Mouse (Mus musculus) hindbrain, embryonic 13.5 days (tissue): ENCODE data around the gene Anks1. TPM values are rescaled to one million over a fixed set of nuclear protein-coding genes. Genes with fewer than 3 reads are reported as not detected.
"Not testable (repeated sequence)": the region's sequence is repeated elsewhere in the genome, so short reads cannot be mapped to it uniquely, and the experiment has no call there.

Source experiments
- ATAC-seq: fragments of 200-750 bp; cut with Nextera tagmentation; 2 replicates; pipeline ENCODE4 v1.8.0; 2017; ENCODE audit warnings: moderate TSS enrichment; ENCODE audit not compliant: low FRiP score
- H3K27ac ChIP-seq: fragments of 300-500 bp; sonication (generic); 2 replicates; pipeline ENCODE4 v1.5.1; 2015; ENCODE audit warnings: inconsistent platforms, mild to moderate bottlenecking, moderate library complexity
- H3K27me3 ChIP-seq: fragments of 300-500 bp; sonication (generic); 2 replicates; pipeline ENCODE4 v1.6.1; 2015; ENCODE audit warnings: mild to moderate bottlenecking, inconsistent platforms
- H3K36me3 ChIP-seq: fragments of 300-500 bp; sonication (generic); 2 replicates; pipeline ENCODE4 v1.6.1; 2015; ENCODE audit warnings: mild to moderate bottlenecking, inconsistent platforms
- H3K4me1 ChIP-seq: fragments of 300-500 bp; sonication (generic); replicated peaks from 2 replicates; pipeline ENCODE4 v1.6.1; 2015; ENCODE audit warnings: inconsistent platforms
- H3K4me2 ChIP-seq: fragments of 300-500 bp; sonication (generic); 2 replicates; pipeline ENCODE4 v1.6.1; 2015; ENCODE audit warnings: inconsistent platforms, mild to moderate bottlenecking, moderate library complexity
- H3K4me3 ChIP-seq: fragments of 300-500 bp; sonication (generic); 2 replicates; pipeline ENCODE4 v1.5.1; 2015; ENCODE audit warnings: mild to moderate bottlenecking, inconsistent platforms
- H3K9ac ChIP-seq: fragments of 300-500 bp; sonication (generic); 2 replicates; pipeline ENCODE4 v1.6.1; 2015; ENCODE audit warnings: mild to moderate bottlenecking, inconsistent platforms
- H3K9me3 ChIP-seq: fragments of 300-500 bp; sonication (generic); 2 replicates; pipeline ENCODE4 v1.6.1; 2016; ENCODE audit warnings: inconsistent platforms
- WGBS: fragments of 180-500 bp; shearing (Covaris S2); methylation state at CpG from one replicate; pipeline ENCODE4 v1.1.7; 2015; 5-methylcytosine and 5-hydroxymethylcytosine counted together
- polyA plus RNA-seq: library from polyadenylated mRNA; unstranded; fragments of >200 nt; fragmentation: Nextera tagmentation; extraction: Ambion mirVana; gene quantifications from 2 replicates; pipeline ENCODE4 v1.2.1, GENCODE M21; 2015

The Anks1 gene
- polyA plus RNA-seq, 1 experiment from 2014 or later, result 58.6 TPM

DNA sequence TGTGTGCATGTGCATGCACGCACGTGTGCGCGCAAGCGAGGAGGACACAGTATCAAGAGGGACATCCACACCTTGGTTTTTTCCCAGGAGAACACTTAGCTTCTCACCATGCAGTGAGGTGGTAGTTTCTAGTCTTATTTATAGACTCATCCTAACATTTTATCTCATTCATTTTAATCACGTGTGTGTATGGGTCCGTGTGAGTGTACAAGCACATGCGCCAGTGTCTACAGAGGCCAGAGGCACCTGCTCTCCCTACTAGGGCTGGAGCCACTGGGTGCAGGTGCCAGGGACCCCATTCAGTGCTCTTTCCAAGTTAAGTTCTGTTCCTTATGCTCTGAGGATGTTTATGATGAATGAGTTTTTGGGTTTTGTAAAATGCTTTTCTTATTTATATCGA is 48.5 kb downstream of the Anks1 start:
- no peak overlapping the region for H3K9ac ChIP-seq
- peaks cover 16% of the 10 kb centered on the region for H3K4me1 ChIP-seq
- H3K36me3 ChIP-seq, result no peaks in the 10 kb centered on the region
- no peaks in the 10 kb centered on the region for H3K9me3 ChIP-seq
- no peak for ATAC-seq
- no peaks in the 10 kb centered on the region for H3K27me3 ChIP-seq
- H3K4me3 ChIP-seq, result no peak overlapping the region
- H3K27ac ChIP-seq, result no peak overlapping the region
- no peak overlapping the region for H3K4me2 ChIP-seq
- WGBS, result 93% methylated on average over 9 of the region's 9 CpGs

DNA sequence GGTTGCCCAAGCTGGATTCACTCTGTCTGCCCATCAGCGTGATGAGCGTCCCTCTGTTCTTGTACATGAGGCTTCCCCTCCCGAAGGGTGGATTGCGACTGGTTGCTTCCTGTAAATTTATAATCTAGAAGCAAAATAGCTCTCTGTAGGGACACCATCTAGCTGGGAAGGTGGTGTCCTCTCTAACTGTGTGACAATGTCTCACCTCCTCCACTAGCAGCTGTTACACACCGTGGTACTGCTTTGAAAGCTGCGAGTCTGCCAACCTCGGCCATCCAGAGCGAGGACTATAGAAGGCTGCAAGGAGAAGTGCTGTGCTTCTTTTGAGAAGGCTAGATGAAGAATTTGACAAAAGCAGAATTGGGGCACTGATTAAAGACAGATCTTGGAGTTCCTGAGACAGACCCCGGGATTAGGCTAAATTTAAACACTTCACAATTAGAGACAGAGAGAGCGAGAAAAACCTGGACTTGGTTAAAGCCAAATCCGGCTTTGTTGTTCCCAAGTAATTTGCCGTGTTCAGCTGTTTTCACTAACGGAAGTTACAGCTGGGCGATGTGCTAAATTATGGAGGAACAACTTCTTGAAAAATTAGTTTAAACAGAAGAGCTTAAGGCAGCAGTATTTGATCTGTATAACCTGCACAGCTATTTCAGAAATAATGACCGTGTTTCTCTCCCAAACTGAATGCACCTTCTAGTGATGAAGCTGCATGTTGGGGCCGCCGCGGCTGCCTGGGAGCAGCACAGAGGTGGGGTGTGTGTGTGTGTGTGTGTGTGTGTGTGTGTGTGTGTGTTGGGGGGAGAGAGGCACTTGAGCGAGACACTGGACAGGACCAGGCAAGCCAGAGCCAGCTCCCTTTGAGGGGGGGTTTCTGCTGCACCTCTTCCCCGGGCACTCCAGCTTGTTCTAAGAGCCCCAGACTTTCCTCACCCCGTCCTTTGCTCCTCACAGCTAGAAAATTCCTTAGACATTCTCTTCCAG is 51.3 kb downstream of the Anks1 start:
- ATAC-seq, result no peak
- Histone ChIP-seq H3K27me3 (no peaks in the 10 kb centered on the region), H3K27ac (no peak overlapping the region), H3K4me3 (no peak overlapping the region), H3K9ac (no peak overlapping the region), H3K36me3 (no peaks in the 10 kb centered on the region), H3K9me3 (no peaks in the 10 kb centered on the region), H3K4me1 (peaks cover 15% of the 10 kb centered on the region), H3K4me2 (no peak overlapping the region)
- 89% methylated on average over 20 of the region's 21 CpGs for WGBS

DNA sequence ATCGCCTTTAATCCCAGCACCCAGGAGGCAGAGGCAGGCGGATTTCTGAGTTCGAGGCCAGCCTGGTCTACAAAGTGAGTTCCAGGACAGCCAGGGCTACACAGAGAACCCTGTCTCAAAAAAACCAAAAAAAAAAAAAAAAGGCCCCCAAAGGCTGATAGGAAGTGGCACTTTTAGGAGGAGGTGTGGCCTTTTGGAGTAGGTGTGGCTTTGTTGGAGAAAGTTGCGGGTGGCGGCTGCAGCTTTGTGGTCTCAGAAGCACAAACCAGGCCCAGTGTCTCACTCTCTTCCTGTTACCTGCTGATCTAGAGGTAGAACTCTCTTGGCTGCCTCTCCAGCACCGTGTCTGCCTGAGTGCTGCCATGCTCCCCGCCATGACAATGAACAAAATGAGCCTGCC is 54.0 kb downstream of the Anks1 start:
- not testable (repeated sequence) for H3K9ac ChIP-seq, H3K27ac ChIP-seq, ATAC-seq, H3K4me2 ChIP-seq, H3K36me3 ChIP-seq, H3K27me3 ChIP-seq, H3K9me3 ChIP-seq, H3K4me3 ChIP-seq
- 89% methylated on average over 7 of the region's 7 CpGs for WGBS
- H3K4me1 ChIP-seq, result peaks cover 22% of the 10 kb centered on the region

DNA sequence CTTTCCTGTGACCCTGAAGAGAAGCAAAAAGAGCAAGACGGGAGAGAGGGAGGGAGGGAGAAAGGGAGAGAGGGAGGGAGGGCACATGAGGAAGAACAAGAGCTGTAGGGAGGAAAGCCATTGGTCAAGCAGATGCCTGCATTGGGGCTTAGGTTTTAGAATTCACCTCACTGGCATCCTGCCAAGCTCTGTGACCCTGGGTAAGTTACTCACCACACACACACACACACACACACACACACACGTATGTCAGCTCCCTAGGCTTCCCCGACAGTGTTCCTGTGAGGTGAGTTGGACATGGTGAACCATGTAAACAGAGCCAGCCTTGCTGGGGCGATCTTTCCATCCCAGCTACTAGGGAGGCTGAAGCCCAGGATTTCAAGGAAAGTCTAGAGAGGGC is 55.5 kb downstream of the Anks1 start:
- ATAC-seq, result no peak
- no peaks in the 10 kb centered on the region for H3K9me3 ChIP-seq
- H3K9ac ChIP-seq, result 0 out of 2 replicates have a peak overlapping the region, but pooled peaks have one; percentile 19
- 70% methylated on average over 4 of the region's 4 CpGs for WGBS
- no peaks in the 10 kb centered on the region for H3K36me3 ChIP-seq
- H3K27ac ChIP-seq, result no peak overlapping the region
- no peak overlapping the region for H3K4me3 ChIP-seq
- no peaks in the 10 kb centered on the region for H3K27me3 ChIP-seq
- peaks cover 25% of the 10 kb centered on the region for H3K4me1 ChIP-seq
- H3K4me2 ChIP-seq, result no peak overlapping the region

DNA sequence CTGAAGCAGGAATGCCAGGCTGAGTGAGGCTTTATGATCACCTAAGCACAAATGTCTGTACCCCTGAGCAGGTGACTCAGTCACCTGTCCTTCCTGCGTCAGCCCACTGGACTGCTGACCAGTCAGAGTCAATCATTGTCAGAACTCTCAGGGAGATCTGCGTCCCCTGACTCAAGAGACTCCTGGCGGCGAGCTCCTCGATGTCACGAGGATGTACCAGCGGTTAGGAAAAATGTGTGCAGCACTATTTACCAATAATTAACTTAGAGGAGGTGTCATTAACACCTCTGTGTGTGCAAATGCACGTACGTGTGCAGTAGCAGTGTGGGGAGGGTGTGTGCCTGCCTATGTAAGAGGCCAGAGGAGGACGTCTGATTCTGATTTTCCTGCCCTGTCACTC is 56.2 kb downstream of the Anks1 start:
- H3K27ac ChIP-seq, result no peak overlapping the region
- 80% methylated on average over 10 of the region's 10 CpGs for WGBS

DNA sequence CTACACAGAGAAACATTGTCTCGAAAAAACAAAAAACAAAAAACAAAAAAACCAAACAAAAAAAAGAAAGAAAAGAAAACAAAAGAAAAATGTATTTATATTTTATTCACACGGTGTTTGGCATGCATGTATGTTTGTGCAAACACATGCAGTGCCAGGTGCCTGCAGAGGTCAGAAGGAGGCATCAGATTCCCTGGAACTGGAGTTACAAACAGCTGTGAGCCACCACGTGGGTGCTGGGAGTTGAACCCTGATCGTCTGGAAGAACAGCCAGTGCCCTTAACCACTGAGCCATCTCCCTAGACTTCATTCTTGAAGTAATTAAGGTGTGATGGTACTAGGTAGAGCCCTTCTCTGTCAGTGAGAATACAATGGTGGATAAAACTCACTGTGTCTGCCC is 57.0 kb downstream of the Anks1 start:
- H3K27ac ChIP-seq, result no peak overlapping the region
- no peak overlapping the region for H3K4me3 ChIP-seq
- no peak for ATAC-seq
- H3K9ac ChIP-seq, result no peak overlapping the region
- H3K9me3 ChIP-seq, result no peaks in the 10 kb centered on the region
- H3K4me2 ChIP-seq, result no peak overlapping the region
- H3K4me1 ChIP-seq, result peaks cover 25% of the 10 kb centered on the region
- no peaks in the 10 kb centered on the region for H3K36me3 ChIP-seq
- no peaks in the 10 kb centered on the region for H3K27me3 ChIP-seq
- 80% methylated on average over 4 of the region's 4 CpGs for WGBS

More for the DNA sequence above, 56.2 kb downstream of the Anks1 start:
- Histone ChIP-seq H3K27me3 (no peaks in the 10 kb centered on the region), H3K9ac (no peak overlapping the region), H3K4me2 (no peak overlapping the region), H3K36me3 (no peaks in the 10 kb centered on the region), H3K9me3 (no peaks in the 10 kb centered on the region), H3K4me1 (peaks cover 25% of the 10 kb centered on the region), H3K4me3 (no peak overlapping the region)
- ATAC-seq, result no peak

DNA sequence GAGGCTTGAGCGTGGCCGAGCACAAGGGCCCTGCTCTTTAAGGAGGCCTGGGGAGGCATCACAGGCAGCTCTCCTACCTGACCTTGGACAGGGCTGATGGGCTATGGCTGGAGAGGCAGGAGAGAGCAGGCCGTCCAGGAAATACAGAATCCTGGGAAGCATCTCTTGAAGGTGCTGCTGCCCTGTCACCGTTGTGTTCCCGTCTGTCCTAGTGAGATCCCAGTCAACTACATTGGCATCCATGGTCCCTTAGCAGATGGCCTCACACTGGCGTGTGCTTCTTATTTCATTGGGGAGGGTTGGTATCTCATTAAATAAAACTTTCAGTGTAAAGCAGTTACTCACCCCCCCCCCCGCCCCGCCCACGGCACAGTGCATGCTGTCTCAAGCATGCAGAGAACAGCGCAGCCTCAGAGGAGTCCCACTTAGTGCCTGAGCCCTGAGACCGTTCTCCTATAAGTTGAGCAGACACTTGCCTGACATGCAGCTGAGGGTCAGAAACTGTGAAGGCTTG is 57.5 kb downstream of the Anks1 start:
- no peak overlapping the region for H3K4me3 ChIP-seq
- no peaks in the 10 kb centered on the region for H3K27me3 ChIP-seq
- no peak overlapping the region for H3K9ac ChIP-seq
- H3K4me1 ChIP-seq, result peaks cover 28% of the 10 kb centered on the region
- H3K27ac ChIP-seq, result no peak overlapping the region
- no peak overlapping the region for H3K4me2 ChIP-seq
- H3K36me3 ChIP-seq, result no peaks in the 10 kb centered on the region
- no peaks in the 10 kb centered on the region for H3K9me3 ChIP-seq
- WGBS, result 88% methylated on average over 11 of the region's 11 CpGs
- no peak for ATAC-seq

DNA sequence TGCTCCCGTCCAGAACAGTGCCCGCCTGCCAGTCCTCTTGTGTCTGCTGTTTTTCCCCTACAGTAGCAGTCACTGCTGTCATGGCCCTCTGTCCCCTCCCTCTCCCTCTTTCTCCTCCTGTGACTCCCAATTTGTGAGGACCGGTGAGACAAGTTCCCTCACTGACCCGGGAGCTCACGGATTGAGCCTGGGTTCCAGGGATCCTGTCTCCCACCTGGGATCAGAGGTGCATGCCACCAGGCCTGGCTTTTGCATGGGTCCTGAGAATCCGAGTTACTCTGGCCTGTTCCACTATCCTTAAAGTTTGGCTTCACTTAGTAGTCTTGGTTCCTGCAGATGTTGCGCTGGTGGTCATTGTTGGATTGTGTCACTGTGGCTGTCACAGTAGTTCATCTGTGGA is 58.4 kb downstream of the Anks1 start:
- Histone ChIP-seq H3K36me3 (no peaks in the 10 kb centered on the region), H3K4me2 (no peak overlapping the region), H3K9me3 (no peaks in the 10 kb centered on the region), H3K27me3 (no peaks in the 10 kb centered on the region), H3K27ac (no peak overlapping the region), H3K4me1 (peaks cover 28% of the 10 kb centered on the region), H3K9ac (no peak overlapping the region), H3K4me3 (no peak overlapping the region)
- ATAC-seq, result no peak
- WGBS, result 91% methylated on average over 7 of the region's 7 CpGs

DNA sequence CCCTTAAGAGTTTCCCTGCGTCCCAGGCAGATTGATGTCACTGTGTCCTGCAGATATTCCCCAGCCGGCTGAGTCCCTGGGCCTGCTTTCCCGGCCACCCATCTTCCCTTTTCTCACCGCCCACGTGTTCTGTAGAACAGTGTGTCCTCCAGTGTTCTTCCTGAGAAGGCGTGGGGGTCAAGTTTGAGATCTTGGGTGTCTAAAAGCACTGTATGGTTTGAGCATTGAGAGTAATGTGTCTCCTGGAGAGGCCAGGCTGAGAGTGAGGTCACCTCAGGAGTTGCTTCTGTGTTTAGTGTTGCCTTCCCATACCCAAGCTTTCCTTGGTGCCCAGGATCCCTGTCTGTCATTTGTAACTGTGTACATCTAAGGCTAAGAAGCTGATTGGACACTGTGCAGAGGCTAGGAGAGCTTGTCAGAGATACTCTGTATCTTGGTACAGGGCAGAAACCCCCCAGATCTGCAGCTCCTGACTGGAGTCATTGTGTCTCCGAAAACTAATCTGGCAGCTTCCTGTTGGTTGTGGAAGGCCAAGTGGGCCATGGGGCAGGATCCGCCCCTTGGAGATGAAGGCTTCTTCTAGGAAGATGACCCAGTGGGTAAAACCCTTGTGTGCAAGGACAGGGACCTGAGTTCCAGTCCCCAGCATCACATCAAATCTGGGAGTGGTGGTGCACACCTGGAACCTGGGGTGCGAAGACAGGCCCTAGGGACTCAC is 59.1 kb downstream of the Anks1 start:
- H3K9me3 ChIP-seq, result no peaks in the 10 kb centered on the region
- no peak for ATAC-seq

DNA sequence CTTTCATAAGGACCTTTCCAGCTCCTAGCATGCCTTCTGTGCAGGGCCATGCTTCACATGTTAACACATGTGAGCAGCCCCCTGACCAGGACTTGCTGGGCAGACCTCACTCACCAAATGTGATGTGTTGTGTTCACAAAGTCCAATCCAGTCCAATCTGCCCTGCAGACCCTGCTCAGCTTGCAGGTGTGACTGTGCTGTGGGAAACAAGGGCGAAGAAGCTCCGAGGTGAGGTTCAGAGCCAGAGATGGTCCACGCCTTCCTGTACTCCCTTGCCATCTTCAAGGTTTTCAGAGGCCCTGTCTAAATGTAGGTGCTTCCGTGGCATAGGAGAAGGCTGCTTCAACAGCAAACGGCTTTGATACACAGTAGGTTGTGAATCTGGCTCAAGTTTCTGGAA is 59.8 kb downstream of the Anks1 start:
- no peaks in the 10 kb centered on the region for H3K9me3 ChIP-seq
- 95% methylated on average over 5 of the region's 5 CpGs for WGBS

More for the DNA sequence above, 59.1 kb downstream of the Anks1 start:
- H3K4me3 ChIP-seq, result no peak overlapping the region
- no peak overlapping the region for H3K27ac ChIP-seq
- 90% methylated on average over 9 of the region's 9 CpGs for WGBS
- no peaks in the 10 kb centered on the region for H3K27me3 ChIP-seq
- H3K4me2 ChIP-seq, result no peak overlapping the region
- H3K36me3 ChIP-seq, result no peaks in the 10 kb centered on the region
- no peak overlapping the region for H3K9ac ChIP-seq
- H3K4me1 ChIP-seq, result peaks cover 28% of the 10 kb centered on the region

DNA sequence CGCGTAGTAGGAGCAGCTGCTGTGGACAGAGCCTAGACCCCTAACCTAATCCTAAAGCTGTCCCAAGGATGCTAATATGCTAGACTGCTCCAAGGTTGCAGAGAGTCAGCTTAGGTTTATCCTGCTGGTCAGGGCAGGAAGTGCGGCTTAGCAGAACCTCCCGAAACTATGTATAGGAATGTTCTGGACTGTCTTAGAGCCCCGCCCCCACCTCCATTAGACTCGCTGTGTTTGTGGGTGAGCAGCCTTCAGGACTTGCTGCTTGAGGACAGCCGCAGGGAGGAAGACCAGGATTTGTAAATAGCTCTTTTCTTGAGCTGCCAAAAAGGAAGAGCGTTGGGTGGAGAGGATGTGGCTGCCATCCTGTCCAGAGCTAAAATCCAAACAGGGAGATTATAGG is 60.3 kb downstream of the Anks1 start:
- no peak for ATAC-seq
- H3K4me2 ChIP-seq, result no peak overlapping the region
- no peak overlapping the region for H3K9ac ChIP-seq
- no peak overlapping the region for H3K4me3 ChIP-seq
- H3K36me3 ChIP-seq, result no peaks in the 10 kb centered on the region
- no peaks in the 10 kb centered on the region for H3K9me3 ChIP-seq
- WGBS, result 82% methylated on average over 8 of the region's 8 CpGs
- H3K4me1 ChIP-seq, result peaks cover 21% of the 10 kb centered on the region
- no peaks in the 10 kb centered on the region for H3K27me3 ChIP-seq
- no peak overlapping the region for H3K27ac ChIP-seq

More for the DNA sequence above, 59.8 kb downstream of the Anks1 start:
- no peak overlapping the region for H3K9ac ChIP-seq
- no peak for ATAC-seq
- no peak overlapping the region for H3K27ac ChIP-seq
- H3K36me3 ChIP-seq, result no peaks in the 10 kb centered on the region
- no peaks in the 10 kb centered on the region for H3K27me3 ChIP-seq
- peaks cover 26% of the 10 kb centered on the region for H3K4me1 ChIP-seq
- H3K4me2 ChIP-seq, result no peak overlapping the region
- no peak overlapping the region for H3K4me3 ChIP-seq

DNA sequence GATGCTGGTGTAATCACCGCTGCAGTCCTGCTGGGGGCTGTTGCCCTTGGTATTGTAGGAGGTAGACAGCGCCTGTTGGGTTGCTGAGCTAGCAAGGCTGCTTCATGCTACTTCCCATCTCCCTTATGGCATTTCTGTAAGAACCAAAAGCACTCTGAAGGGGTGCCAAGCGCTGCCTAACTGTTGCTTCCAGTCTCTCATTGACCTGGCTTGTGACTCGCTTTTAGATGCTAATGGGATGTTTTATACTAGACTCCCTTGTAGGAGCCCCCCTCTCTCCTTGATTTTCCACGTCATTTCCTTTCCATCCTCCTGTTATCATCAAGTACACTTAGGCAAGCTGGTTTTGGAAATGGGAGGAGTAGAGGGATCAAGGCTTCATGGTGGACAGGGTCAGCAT is 60.8 kb downstream of the Anks1 start:
- Histone ChIP-seq H3K9me3 (no peaks in the 10 kb centered on the region), H3K27ac (no peak overlapping the region), H3K9ac (no peak overlapping the region), H3K4me1 (peaks cover 20% of the 10 kb centered on the region), H3K36me3 (peaks cover 3% of the 10 kb centered on the region; the same call in 1 of the 2 replicates), H3K4me2 (no peak overlapping the region), H3K27me3 (no peaks in the 10 kb centered on the region), H3K4me3 (no peak overlapping the region)
- no peak for ATAC-seq
- 67% methylated on average over 5 of the region's 5 CpGs for WGBS
